Mouse (Mus musculus) testis, adult 2 months (tissue): ENCODE measurements at regions not wholly inside any gene's neighbourhood (a gene's known extent, or its start where the extent isn't known, plus 50 kb on each side); places are given as distances from the start of the nearest gene placed in this dataset.

Experiments used
- CTCF ChIP-seq: fragments of 200-500 bp; IDR thresholded peaks from 2 replicates; pipeline ENCODE4 v1.5.1; 2012; ENCODE audit warnings: low read depth, mild to moderate bottlenecking, inconsistent platforms, low read length, moderate library complexity; ENCODE audit not compliant: control insufficient read depth, insufficient read depth, insufficient replicate concordance
- POLR2A ChIP-seq: fragments of 200-500 bp; IDR thresholded peaks from 2 replicates; pipeline ENCODE4 v1.6.1; 2012; ENCODE audit warnings: low read depth, mild to moderate bottlenecking, inconsistent platforms, low read length, moderate library complexity; ENCODE audit not compliant: control insufficient read depth

DNA sequence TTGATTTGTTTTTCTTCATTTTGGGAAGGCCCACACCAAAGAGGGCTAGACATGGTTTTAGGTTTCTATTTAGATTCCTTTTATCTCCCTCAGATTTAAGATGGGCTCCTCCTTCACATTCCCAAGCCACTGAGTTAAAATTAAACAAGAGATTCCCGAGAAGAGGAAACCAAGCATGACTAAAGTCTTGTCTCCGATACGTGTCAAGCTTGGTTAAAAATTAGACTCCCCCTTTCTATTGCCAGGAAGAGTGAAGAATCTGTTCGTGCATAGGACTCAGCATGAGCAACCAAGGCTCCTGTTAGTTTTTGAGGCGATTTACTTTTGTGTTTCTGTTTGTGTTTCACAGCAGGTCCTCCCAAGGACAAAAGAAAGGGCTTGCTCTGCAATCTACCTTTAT is 101.9 kb upstream of the Cdh6 start:
- TF ChIP-seq CTCF, result no peak
- TF ChIP-seq POLR2A, result no peak
